Mouse (Mus musculus): Measurements from ENCODE around the gene Pagr1a.

Gene Pagr1a

DNA sequence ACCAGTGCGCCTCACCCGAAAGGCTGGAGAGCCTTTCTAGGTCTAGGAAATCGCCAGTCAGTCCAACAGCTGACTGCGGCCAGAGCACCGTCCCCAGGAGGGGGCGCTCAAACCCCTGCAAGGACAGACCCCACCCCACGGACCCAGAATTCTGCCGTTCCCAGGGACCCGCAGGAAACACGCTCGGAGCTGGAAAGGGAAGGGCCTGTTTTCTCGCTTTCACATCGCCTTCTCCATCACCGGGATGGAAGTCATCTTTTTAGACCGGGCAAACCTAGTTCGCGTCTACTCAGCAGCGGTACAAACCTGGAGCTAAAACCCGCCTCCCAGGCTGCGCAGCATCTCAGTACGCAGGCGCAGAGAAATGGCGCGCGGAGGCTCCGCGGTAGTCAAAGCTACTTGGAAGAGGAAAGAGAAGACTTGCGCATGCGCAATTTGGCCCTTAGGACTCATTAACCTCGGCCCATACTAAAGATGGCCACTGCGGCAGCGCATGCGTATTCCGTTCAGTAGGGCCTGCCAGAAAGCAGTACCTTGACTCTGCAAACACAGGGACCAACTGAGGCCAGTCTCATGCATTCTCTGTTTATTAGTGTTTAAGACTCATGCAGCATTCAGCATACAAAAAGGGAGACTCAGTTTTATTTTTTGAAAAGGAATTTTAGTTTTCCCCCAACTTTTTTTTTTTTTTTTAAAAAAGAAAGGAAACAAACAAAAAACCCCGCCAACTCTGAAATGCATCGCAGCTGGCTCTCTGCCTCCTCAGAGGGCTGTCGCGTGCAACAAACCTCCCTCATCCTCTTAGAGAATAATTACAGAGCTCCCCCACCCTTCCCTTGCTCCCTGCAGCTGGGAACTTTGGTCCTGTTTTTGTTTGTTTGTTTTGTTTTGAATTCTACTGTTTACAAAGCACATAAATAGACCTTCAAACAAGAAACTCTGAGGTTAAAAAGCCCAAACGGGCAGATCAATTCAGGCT is at the start of gene Pagr1a:
Pagr1a (minus strand) TSS at position 382 of the 979 bp plus-strand sequence.
- peak; percentile 97 for DNase-seq (ENCODE audit: extremely low spot score)

GRCm38 (mm10) chr7:127066317-127066716 is 49.2 kb upstream of the Pagr1a start:
- DNase-seq (ENCODE audit: extremely low spot score): no peak

DNA sequence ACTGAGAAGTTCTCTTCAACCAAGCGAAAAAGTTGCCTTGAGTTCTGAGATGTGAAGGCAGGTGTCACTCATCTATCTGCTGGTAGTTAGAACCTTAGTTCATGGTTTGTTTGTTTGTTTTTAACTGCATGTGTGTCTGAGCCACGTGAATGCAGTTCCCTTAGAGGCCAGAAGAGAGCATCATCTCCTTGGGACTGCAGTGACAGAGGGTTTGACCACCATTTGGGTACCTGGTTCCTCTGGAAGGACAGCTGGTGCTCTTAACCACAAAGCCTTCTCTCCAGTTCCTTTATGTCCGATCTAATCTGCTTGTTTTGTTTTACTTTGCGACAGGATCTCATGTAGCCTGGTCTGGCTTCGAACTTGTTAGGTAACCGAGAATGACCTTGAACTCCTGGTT is 48.4 kb upstream of the Pagr1a start:
- DNase-seq (ENCODE audit: extremely low spot score): no peak

DNA sequence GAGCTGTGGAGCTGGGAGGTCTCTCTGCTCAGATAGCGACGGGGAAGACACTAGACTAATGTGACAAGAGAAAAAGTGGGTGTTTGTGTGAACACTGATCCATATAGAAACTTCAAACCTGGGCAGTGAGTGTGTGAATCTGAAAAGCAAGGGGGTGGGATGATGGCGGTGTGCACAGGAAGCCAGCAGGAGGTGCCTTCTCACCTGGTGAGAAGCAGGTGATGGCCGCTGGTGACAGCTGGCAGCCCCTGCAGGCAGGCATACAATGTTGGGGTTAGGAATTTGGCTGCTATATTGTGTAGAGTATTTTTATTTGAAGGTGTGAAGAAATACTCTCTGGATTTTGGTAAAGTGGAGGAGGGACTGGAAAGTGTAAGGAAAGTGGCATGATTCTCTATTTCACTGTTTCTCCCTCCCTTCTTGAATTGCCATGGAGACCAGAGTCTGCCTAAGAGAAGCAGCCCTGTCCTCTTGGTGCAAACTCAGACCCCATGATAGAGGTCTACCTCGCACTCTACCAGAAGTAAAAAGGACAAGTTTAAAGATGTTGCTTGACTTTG is 38.0 kb upstream of the Pagr1a start:
- no peak for DNase-seq (ENCODE audit: extremely low spot score)

- peak; percentile 87 for DNase-seq (ENCODE audit: extremely low spot score)
These were observed 24.9 kb upstream of the Pagr1a start, which contains the start of gene Kif22 for GRCm38 (mm10) chr7:127041851-127042672. Gene Kif22 (minus strand): TSS chr7:127042471.

GRCm38 (mm10) chr7:127031244-127031643 is 14.1 kb upstream of the Pagr1a start:
- no peak for DNase-seq (ENCODE audit: extremely low spot score)

- DNase-seq (ENCODE audit: extremely low spot score): no peak
These were observed 13.0 kb upstream of the Pagr1a start for GRCm38 (mm10) chr7:127030172-127030571.

DNA sequence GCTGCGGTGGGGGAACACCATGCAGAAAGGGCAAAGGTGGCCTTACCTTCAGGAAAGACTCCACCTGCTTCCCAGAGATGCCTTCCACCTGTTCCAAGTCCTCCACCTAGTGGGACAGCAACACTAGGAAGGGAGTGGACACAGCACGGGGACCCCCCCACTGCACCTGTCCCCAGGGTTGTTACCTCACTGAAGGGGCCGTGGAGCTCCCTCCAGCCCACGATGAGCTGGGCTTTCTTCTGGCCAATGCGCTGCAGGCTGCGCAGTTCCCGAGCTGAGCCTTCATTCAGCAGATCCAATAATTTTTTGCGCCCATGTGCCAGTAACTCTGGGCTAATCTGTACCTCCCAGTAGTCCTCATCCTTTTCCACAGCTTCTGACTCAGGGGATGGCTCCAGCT is 10.7 kb upstream of the Pagr1a start:
- DNase-seq (ENCODE audit: extremely low spot score): no peak

- DNase-seq (ENCODE audit: extremely low spot score): peak; percentile 100
These were observed 10.0 kb upstream of the Pagr1a start, which contains the start of gene Maz for GRCm38 (mm10) chr7:127026984-127027726. Gene Maz (minus strand): TSS chr7:127027037.

DNA sequence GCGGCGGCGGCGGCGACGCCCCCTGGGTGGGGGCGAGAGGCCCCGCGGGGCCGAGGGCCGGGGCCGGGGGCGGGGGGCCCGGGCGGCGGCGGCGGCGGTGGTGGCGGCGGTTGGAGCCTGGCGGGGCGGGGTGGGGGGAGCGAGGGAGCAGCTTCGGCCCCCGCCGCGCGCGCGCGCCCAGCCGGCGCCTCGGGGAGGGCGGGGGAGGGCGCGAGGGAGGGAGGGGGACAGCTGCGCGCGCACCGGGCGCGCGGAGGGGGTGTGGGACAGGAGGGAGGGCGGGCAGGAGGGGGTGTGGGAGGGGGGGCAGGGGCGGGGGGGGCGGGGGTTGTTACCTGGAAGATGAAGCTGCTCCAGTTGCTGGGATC is 9.4 kb upstream of the Pagr1a start:
- no peak for DNase-seq (ENCODE audit: extremely low spot score)

- peak; percentile 83 for DNase-seq (ENCODE audit: extremely low spot score)
These were observed 9.0 kb upstream of the Pagr1a start for GRCm38 (mm10) chr7:127026161-127026600.

GRCm38 (mm10) chr7:127025556-127026160 is 8.5 kb upstream of the Pagr1a start:
- DNase-seq (ENCODE audit: extremely low spot score): peak; percentile 51

DNA sequence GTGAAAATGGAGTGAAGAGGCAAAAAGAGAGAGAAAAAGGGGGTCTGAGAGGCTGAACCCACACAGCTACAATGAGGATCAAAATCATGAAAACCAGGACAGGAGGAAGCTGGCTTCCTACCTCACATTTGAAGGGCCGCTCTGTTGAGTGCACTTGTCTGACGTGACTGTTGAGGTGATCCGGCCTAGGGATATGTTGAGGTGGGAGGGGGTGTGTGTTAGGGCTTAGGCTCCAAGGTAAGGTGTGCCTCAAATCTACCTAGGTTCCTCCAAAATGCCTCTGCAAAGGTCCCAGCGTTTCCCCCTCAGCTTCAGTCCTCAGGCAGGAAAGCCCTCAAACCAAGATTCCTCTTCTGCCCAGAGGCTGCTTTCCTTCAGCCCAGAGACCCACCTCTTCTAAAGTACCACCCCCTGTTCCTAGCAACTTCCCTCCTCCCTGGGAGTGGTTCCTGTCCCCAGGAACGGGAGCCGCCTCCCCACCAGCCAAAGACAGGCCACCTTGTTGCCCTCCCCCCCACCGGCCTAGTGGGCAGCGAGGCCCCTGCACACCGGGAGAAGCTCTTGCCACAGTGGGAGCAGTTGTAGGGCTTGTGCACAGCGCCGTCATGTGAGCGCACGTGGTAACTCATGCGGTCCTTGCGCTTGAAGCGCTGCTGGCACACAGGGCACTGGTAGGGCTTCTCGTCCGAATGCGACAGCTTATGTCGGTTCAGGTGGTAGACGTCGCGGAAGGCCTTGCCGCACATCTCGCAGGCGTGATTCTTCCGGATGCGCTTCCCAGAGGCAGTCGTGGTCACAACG is 7.8 kb upstream of the Pagr1a start:
- DNase-seq (ENCODE audit: extremely low spot score): peak; percentile 77

DNA sequence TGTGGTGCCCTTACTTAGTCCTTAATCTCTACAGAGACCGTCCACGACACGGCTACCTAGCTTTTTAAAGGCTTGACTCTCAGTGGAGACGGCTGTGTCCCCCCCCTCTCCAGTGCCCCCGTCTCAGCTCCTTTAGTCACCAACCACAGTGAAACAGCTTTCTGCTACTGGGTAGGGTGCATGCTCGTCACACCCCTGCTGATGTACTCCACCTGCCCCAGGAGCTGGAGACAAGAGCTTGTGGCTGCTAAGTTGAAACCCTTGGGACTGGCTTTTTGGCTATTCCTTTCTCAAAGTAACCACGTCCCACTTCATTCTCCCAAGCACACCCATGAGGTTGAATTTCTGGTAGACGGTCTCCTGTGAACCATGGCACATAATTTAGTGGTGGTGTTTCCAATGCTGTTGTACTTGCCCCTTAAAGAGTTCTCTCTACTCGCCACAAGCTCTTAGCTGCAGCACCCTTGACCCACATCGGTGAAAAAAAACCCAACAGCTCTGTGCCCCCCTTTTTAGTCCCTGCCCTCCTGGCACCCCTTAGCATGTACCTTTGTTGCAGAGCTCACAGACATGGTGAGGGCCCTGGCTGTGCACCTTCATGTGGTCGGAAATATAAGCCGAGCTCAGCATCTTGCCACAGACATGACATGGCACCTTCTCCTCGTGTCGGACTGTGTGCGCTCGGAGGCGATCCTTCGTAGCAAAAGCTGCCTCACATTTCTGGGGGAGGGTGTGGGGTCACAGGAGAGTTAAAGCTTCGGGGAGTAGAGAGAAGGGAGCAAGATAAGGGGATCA is 6.9 kb upstream of the Pagr1a start:
- DNase-seq (ENCODE audit: extremely low spot score): no peak

DNA sequence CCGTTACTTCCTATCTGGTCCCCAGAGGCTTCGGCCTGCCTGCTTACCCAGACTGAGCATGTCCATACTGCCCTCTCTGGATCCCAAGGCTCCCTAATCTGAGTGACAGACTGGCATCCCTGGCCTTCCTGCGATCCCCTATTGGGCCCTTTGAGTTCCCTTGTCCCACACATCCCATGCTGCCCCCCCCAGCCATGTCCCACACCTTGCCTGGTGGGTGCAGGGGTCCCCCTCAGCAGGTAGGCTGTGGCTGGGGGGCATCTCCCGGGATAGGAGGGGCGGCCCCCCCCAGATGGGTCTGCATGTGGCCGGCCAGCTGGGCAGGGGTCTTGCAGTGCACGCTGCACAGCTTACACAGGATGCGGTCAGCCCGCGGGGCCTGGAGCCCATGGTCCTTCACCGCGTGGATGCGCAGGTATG is 6.1 kb upstream of the Pagr1a start:
- peak; percentile 19 for DNase-seq (ENCODE audit: extremely low spot score)

- DNase-seq (ENCODE audit: extremely low spot score): no peak
These were observed 5.5 kb upstream of the Pagr1a start for GRCm38 (mm10) chr7:127022528-127023271.

DNA sequence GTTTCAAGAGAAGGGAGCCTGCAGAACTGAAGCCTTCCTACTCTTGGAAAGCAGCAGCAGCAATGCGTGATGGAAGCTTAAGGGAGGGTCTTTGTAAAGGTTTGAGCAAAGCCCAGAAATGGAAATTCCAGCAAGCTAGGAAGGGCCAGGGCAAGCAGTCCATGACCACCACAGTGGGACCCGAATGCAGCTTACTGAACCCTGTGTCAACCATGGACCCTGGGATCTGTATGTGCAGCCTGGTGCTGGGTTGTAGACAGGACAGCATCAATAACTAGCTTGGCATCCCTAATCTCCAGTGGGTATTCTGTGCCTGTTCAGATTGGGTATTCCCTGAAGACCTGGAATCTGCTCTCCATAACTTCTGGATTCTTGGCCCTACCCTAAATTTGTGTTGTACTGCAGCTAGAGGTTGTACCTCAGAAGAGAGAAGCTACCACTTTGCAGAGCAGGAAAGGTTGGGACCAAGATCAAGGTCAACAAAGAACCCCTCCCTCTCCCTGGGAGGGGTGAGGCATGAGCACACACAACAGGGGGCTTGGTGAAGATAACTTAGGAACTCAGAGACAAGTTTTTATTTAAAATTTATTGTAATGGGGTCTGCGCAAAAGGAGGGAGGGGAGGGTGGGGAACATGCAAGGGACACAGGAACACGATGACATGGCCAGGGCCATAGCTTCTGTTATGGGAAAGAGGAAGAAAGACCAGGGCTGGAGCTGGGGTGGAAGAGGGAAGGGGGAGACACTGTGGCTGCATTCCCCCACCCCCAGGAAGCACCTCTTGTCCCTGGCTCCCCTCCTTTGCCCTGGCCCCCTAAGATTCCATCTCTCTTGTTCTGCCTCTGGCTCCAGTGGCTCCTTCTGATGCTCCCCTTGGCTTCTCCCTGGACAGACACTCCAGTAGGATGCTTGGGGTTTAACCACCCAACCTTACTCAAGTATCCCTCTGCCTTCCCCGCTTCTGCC is 4.7 kb upstream of the Pagr1a start:
- DNase-seq (ENCODE audit: extremely low spot score): no peak

Measured in embryo, embryonic 9.5 days (tissue).